Mouse (Mus musculus) forebrain, embryonic 16.5 days (tissue): ENCODE measurements around the gene Anks1b. TPM values are rescaled to one million over a fixed set of nuclear protein-coding genes. Genes with fewer than 3 reads are reported as not detected.

Experiments
- ATAC-seq: fragments of 200-750 bp; cut with Nextera tagmentation; 2 replicates; pipeline ENCODE4 v1.8.0; 2017; ENCODE audit warnings: mild to moderate bottlenecking, moderate library complexity
- H3K27ac ChIP-seq: fragments of 300-500 bp; sonication (generic); 2 replicates; pipeline ENCODE4 v1.5.1; 2014; ENCODE audit warnings: low read length, control low read depth
- H3K27me3 ChIP-seq: fragments of 300-500 bp; sonication (generic); replicated peaks from 2 replicates; pipeline ENCODE4 v1.6.1; 2014; ENCODE audit warnings: low read length; ENCODE audit not compliant: control insufficient read depth, insufficient read depth
- H3K36me3 ChIP-seq: fragments of 300-500 bp; sonication (generic); 2 replicates; pipeline ENCODE4 v1.6.1; 2014; ENCODE audit not compliant: control insufficient read depth, insufficient read depth
- H3K4me1 ChIP-seq: fragments of 300-500 bp; sonication (generic); replicated peaks from 2 replicates; pipeline ENCODE4 v1.6.1; 2014; ENCODE audit warnings: low read length; ENCODE audit not compliant: control insufficient read depth, insufficient read depth
- H3K4me2 ChIP-seq: fragments of 300-500 bp; sonication (generic); 2 replicates; pipeline ENCODE4 v1.6.1; 2014; ENCODE audit warnings: mild to moderate bottlenecking, low read length, control low read depth
- H3K4me3 ChIP-seq: fragments of 300-500 bp; sonication (generic); replicated peaks from 2 replicates; pipeline ENCODE4 v1.5.1; 2014; ENCODE audit warnings: mild to moderate bottlenecking, low read length, control low read depth
- H3K9ac ChIP-seq: fragments of 300-500 bp; sonication (generic); replicated peaks from 2 replicates; pipeline ENCODE4 v1.6.1; 2014; ENCODE audit warnings: low read depth, low read length, control low read depth
- H3K9me3 ChIP-seq: fragments of 300-500 bp; sonication (generic); 2 replicates; pipeline ENCODE4 v1.6.1; 2016; ENCODE audit warnings: low read length; ENCODE audit not compliant: control insufficient read depth
- WGBS: fragments of 180-500 bp; shearing (Covaris S2); extraction: QIAGEN DNeasy Blood & Tissue Kit; methylation state at CpG from one replicate; pipeline ENCODE4 v1.1.7; 2014; 5-methylcytosine and 5-hydroxymethylcytosine counted together
- polyA plus RNA-seq: library from polyadenylated mRNA; unstranded; fragments of >200 nt; fragmentation: Nextera tagmentation; extraction: Ambion mirVana; gene quantifications from 2 replicates; pipeline ENCODE4 v1.2.1, GENCODE M21; 2015

Anks1b gene
- polyA plus RNA-seq, 1 experiment from 2014 or later, result 84.4 TPM

DNA sequence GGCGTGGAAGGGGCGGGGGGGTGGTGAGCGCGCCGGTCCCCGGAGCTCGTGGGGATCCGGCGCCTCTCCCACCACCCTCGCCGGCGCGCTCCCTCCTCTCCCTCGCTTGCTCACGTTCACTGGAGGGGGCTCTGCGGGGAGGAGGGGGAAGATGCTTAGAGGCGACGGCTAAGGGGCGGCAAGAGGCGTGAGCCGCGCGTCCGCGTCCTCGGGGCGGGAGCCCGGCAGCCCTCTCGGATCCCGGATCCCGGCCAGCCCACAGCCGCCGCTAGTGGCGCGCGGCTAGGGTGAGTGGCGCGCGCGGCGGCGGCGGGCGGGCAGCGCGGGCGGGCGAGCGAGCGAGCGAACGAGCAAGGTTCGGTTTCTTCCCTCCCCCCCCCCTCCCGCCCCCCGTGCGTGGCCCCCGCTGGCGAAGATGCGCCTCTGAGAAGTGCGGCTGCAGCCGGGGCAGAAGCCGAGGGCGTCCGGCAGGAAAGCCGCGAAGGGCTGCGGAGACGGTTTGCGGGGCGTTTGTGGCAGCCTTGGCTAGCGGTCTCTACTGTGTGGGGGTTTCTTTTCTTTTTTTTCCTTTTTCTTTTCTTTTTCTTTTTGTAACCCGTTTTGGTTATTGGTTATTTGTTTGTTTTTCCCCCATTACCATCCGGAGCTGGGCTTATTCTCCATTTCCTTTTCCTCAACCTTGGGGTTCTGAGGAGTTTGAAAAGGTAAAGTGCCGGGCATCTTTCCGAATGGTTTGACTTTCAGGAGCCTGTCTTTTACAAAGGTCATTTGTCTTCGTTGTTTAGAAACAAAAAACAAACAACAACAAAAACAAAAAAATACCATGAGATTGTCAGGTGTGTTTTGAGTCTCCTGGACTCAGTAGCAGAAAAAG, 956.3 kb downstream of the Anks1b start:
- peaks cover 9% of the 10 kb centered on the region; the same call in 1 of the 2 replicates for H3K27me3 ChIP-seq
- peaks cover 17% of the 10 kb centered on the region for H3K4me1 ChIP-seq
- no peaks in the 10 kb centered on the region for H3K9me3 ChIP-seq
- H3K4me3 ChIP-seq, result peak overlapping the region; percentile 73
- H3K36me3 ChIP-seq, result no peaks in the 10 kb centered on the region
- 0% methylated on average over 35 of the region's 76 CpGs for WGBS
- peak; percentile 86 for ATAC-seq
- peak overlapping the region; percentile 85 for H3K9ac ChIP-seq
- H3K4me2 ChIP-seq, result peak overlapping the region; percentile 75
- H3K27ac ChIP-seq, result peak overlapping the region; percentile 61

DNA sequence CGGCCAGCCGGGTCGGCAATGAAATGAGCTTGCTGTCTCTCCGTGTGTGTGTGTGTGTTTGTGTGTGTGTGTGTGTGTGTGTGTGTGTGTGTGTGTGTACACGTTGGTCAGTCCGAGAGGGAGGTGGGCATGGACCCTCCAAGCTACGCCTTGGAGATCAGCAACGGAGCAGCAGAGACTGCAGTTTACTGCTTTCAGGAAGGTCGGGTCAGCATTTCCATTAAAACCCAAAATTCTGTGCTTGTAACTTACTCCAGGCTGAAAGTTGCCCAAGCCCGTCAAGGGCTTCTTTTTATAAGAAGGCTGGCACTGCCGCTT, 956.9 kb downstream of the Anks1b start:
- H3K27me3 ChIP-seq, result peaks cover 9% of the 10 kb centered on the region; the same call in 1 of the 2 replicates
- H3K4me1 ChIP-seq, result peaks cover 17% of the 10 kb centered on the region
- WGBS, result under 1% methylated on average over 11 of the region's 11 CpGs
- H3K9me3 ChIP-seq, result no peaks in the 10 kb centered on the region
- peak overlapping the region; percentile 73 for H3K4me3 ChIP-seq
- peak overlapping the region; percentile 75 for H3K4me2 ChIP-seq
- no peaks in the 10 kb centered on the region for H3K36me3 ChIP-seq
- H3K27ac ChIP-seq, result no peak overlapping the region
- peak overlapping the region; percentile 85 for H3K9ac ChIP-seq
- no peak for ATAC-seq

DNA sequence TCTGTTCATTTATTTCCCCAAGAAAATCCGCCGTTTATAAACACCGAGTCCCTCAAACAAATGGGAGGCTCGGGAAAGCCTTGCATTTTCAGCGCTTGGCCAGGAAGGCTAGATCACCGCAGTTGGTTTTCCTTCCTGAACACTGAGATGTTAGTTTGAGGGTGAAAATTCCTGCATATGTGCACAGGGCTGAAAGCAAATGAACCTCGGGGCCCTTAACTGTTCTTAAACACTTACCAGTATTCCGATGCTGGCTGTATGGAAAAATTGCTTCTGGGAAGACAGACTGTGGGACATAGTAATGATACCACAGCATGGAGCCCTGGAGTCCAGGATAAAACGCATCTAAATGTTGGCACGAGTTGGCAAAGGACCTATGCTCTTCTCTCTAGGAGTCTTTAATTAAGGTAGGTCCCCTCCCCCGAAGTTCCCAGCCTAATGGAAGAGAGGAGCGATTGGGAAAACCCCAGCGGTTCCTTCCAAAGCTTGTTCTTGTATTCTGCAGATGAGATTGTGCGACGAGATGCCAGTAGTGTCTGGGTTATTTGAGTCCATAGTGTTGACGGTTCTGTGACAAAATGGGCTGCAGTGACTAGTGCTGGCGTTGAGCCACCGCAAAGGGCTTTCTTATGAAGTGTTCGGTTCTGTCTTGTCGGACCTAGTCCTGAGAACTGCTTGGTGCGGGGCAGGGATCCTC, 957.4 kb downstream of the Anks1b start:
- no peaks in the 10 kb centered on the region for H3K36me3 ChIP-seq
- WGBS, result 3% methylated on average over 21 of the region's 21 CpGs
- H3K9me3 ChIP-seq, result no peaks in the 10 kb centered on the region
- no peak overlapping the region for H3K27ac ChIP-seq
- no peak overlapping the region; the same call in 1 of the 2 replicates for H3K9ac ChIP-seq
- H3K4me3 ChIP-seq, result peak overlapping the region; percentile 73
- H3K4me2 ChIP-seq, result peak overlapping the region; percentile 75
- no peak for ATAC-seq
- peaks cover 17% of the 10 kb centered on the region for H3K4me1 ChIP-seq
- H3K27me3 ChIP-seq, result peaks cover 9% of the 10 kb centered on the region; the same call in 1 of the 2 replicates

DNA sequence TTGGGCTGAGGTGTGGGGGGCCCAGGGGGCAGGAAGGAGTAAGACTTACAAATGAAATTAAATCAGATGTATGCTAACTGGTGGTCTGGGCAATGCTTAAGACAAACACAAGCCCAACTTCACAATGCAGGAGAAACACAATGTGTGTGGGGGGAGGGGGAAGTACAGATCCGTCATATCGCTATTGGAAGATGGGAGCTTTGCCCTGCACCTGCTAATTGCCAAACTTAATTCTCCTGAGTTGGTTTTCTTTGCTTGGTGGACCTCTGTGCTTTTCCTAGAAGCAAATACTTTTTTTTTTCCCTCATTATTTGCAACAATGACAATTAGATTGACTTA, 957.9 kb downstream of the Anks1b start:
- no peak overlapping the region for H3K27ac ChIP-seq
- 18% methylated on average over 2 of the region's 2 CpGs for WGBS
- no peak overlapping the region for H3K9ac ChIP-seq
- H3K4me3 ChIP-seq, result peak overlapping the region; percentile 73
- peaks cover 17% of the 10 kb centered on the region for H3K4me1 ChIP-seq
- peak overlapping the region; percentile 75 for H3K4me2 ChIP-seq
- no peak for ATAC-seq
- H3K36me3 ChIP-seq, result no peaks in the 10 kb centered on the region
- no peaks in the 10 kb centered on the region for H3K9me3 ChIP-seq
- peaks cover 9% of the 10 kb centered on the region; the same call in 1 of the 2 replicates for H3K27me3 ChIP-seq

DNA sequence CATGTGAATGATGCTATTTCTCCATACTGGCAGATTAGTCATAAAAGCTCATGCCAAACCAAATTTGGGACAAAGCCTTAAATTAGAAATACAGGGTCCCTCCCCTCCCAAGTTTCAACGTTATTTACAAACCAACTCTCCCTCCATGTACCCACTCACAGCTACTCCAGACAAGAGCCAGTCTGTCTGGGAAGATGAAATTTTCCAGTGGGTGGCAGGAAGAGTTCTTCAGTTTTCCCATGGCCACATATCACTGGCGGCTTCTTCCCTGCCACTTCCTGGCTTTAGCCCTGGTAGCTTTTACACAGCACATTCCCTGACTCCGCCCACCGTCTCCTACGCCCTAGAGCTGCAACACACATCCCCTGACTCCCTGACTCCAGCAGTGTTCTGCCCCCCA, 961.0 kb downstream of the Anks1b start:
- peaks cover 14% of the 10 kb centered on the region for H3K4me1 ChIP-seq
- H3K4me3 ChIP-seq, result no peak overlapping the region
- WGBS, result 35% methylated on average over 5 of the region's 5 CpGs
- H3K36me3 ChIP-seq, result no peaks in the 10 kb centered on the region
- H3K27ac ChIP-seq, result no peak overlapping the region
- no peaks in the 10 kb centered on the region for H3K9me3 ChIP-seq
- no peak overlapping the region for H3K4me2 ChIP-seq
- H3K27me3 ChIP-seq, result peaks cover 3% of the 10 kb centered on the region; the same call in 1 of the 2 replicates
- H3K9ac ChIP-seq, result no peak overlapping the region
- no peak for ATAC-seq

DNA sequence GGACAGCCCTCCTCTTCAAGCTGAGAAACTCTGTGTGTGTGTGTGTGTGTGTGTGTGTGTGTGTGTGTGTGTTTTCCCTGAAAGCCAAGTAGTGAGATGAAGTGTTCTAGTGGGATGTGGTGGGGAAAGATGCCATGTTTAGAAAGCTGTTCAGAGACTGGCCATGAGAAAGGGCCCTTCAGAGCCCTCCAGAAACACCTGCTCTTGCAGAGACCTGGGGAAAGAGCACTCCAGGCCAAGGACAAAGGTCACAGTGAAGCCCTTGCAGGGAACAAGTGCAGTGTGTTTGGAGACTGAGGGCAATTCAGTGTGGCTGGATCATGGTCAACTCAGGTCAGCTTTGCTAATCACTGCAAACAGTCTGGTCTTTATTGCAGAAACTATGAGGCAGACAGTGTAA, 961.9 kb downstream of the Anks1b start:
- no peaks in the 10 kb centered on the region for H3K9me3 ChIP-seq
- no peak overlapping the region for H3K9ac ChIP-seq
- no peak overlapping the region for H3K4me3 ChIP-seq
- H3K27ac ChIP-seq, result no peak overlapping the region
- no peak for ATAC-seq
- H3K27me3 ChIP-seq, result peaks cover 3% of the 10 kb centered on the region; the same call in 1 of the 2 replicates
- H3K36me3 ChIP-seq, result no peaks in the 10 kb centered on the region
- no peak overlapping the region for H3K4me2 ChIP-seq
- peaks cover 9% of the 10 kb centered on the region; the same call in 1 of the 2 replicates for H3K4me1 ChIP-seq

DNA sequence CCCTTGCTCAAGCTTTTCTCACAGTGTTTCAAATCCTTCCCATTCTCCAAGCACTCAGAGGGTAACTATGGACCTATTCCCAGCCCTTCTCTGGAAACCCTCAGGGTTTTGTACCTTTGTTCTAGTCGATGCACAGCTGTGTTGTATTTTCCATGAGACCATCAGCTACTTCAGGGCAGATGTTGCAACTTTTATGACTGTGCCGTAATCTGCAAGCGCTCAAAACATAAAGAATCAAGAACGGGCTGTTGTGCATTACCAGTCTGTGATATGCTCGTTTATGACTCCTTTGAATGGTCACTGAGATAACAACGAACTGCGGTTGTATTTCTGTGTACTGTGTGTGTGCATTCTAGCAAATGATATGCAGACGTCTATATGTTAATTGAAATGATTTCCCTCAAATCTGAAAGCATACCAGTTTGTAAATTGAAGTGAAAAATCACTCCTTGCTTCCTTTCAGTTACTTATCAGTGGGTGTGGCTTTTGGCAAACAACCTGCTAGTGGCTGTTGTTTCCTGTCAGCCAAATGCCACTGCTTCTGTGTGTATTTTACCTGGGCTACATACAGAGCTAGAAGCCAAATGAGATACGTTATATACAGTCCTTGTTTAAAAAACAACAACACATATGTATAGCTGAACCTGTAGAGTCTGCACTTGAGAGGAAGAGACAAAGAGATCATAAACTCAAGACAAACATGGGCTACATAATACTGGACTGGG, 966.5 kb downstream of the Anks1b start:
- no peak overlapping the region for H3K4me2 ChIP-seq
- H3K9me3 ChIP-seq, result peaks cover 3% of the 10 kb centered on the region; the same call in 1 of the 2 replicates
- 83% methylated on average over 9 of the region's 9 CpGs for WGBS
- H3K36me3 ChIP-seq, result no peaks in the 10 kb centered on the region
- H3K4me3 ChIP-seq, result no peak overlapping the region
- H3K4me1 ChIP-seq, result 0 out of 2 replicates have a peak, but pooled peaks cover 2% of the 10 kb centered on the region
- no peaks in the 10 kb centered on the region for H3K27me3 ChIP-seq
- H3K27ac ChIP-seq, result no peak overlapping the region
- no peak overlapping the region for H3K9ac ChIP-seq
- no peak for ATAC-seq

DNA sequence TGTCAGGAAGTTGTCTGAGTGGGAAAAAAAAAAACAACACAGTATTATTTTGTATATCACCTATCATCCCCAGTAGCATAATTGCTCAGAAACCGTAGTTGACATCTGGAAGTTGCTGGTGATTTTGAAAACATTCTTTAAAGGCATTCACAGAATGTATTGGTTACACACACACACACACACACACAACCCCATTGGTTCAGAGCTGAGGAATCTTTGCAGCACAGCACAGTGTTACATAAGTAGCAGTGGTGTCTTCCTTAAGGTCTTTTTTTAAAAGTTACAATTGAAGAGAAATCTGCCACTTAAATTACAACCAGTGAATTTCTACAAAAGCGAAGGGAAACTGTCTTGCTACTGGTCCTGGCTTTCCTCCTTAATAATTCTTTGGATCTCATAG, 969.1 kb downstream of the Anks1b start:
- Histone ChIP-seq H3K9me3 (peaks cover 3% of the 10 kb centered on the region; the same call in 1 of the 2 replicates), H3K4me2 (no peak overlapping the region), H3K27me3 (no peaks in the 10 kb centered on the region), H3K4me3 (no peak overlapping the region), H3K27ac (no peak overlapping the region), H3K9ac (no peak overlapping the region), H3K4me1 (0 out of 2 replicates have a peak, but pooled peaks cover 2% of the 10 kb centered on the region), H3K36me3 (no peaks in the 10 kb centered on the region)
- no peak for ATAC-seq
- 65% methylated on average over 2 of the region's 2 CpGs for WGBS

DNA sequence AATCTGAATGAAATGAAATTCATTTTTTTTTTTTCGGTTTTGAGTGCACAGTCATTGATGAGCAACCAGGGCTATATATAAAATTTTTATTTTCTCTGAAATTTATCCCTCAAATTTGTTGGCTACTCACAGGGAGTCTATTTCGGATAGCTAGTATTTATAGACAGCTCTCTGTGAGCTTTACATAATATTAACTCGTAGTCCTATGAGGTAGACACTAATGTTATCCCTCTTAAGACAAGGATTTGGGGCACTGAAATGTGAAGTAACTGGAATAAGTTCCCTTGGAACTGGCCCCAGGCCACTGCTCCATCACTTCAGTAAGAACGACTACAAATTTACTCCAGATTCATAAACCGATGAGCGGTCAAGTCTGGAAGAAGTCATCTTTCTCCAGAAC, 977.8 kb downstream of the Anks1b start:
- Histone ChIP-seq H3K9ac (no peak overlapping the region), H3K27me3 (no peaks in the 10 kb centered on the region), H3K4me3 (no peak overlapping the region), H3K4me2 (no peak overlapping the region), H3K36me3 (no peaks in the 10 kb centered on the region), H3K27ac (no peak overlapping the region), H3K9me3 (no peaks in the 10 kb centered on the region), H3K4me1 (no peaks in the 10 kb centered on the region)
- 94% methylated on average over 6 of the region's 6 CpGs for WGBS
- no peak for ATAC-seq
